Mouse (Mus musculus): Measurements from ENCODE around the gene Cd164l2. TPM values are rescaled to one million over a fixed set of nuclear protein-coding genes. Genes with fewer than 3 reads are reported as not detected.
A peak's percentile ranks its signal among the peaks of the same experiment; 100 is the strongest.

Cd164l2 gene
- polyA plus RNA-seq, 1 experiment from 2014 or later = 0.70 TPM

- peaks cover 40% of the 10 kb centered on the region for H3K36me3 ChIP-seq (ENCODE audit: control insufficient read depth, insufficient read depth, low read length)
- H3K27me3 ChIP-seq (replicated peaks; ENCODE audit: control insufficient read depth, insufficient read depth, low read length) = no peaks in the 10 kb centered on the region
- no peak overlapping the region for H3K4me3 ChIP-seq (ENCODE audit: low read depth, low read length)
- 89% methylated on average over 8 of the region's 8 CpGs for WGBS
- no peak for ATAC-seq (replicated peaks; ENCODE audit: low FRiP score)
- H3K9ac ChIP-seq (ENCODE audit: low read depth, low read length) = no peak overlapping the region
- DNase-seq (ENCODE audit: low spot score) = no peak
- H3K4me2 ChIP-seq = no peak overlapping the region
- H3K9me3 ChIP-seq (ENCODE audit: control insufficient read depth, low read length) = no peaks in the 10 kb centered on the region
- peaks cover 14% of the 10 kb centered on the region; the same call in 1 of the 2 replicates for H3K4me1 ChIP-seq (replicated peaks; ENCODE audit: control insufficient read depth, insufficient read depth, low read length)
- H3K27ac ChIP-seq (ENCODE audit: low read depth, low read length) = no peak overlapping the region
Observed at GRCm38 (mm10) chr4:133185893-133186292, 26.0 kb upstream of the Cd164l2 start.

- Histone ChIP-seq H3K9ac (ENCODE audit: low read depth, low read length) (no peak overlapping the region), H3K9me3 (ENCODE audit: control insufficient read depth, low read length) (no peaks in the 10 kb centered on the region), H3K27me3 (replicated peaks; ENCODE audit: control insufficient read depth, insufficient read depth, low read length) (no peaks in the 10 kb centered on the region), H3K27ac (ENCODE audit: low read depth, low read length) (no peak overlapping the region), H3K4me3 (ENCODE audit: low read depth, low read length) (no peak overlapping the region), H3K36me3 (ENCODE audit: control insufficient read depth, insufficient read depth, low read length) (peaks cover 45% of the 10 kb centered on the region), H3K4me2 (no peak overlapping the region), H3K4me1 (replicated peaks; ENCODE audit: control insufficient read depth, insufficient read depth, low read length) (peaks cover 14% of the 10 kb centered on the region; the same call in 1 of the 2 replicates)
- DNase-seq (ENCODE audit: low spot score) (no peak), ATAC-seq (replicated peaks; ENCODE audit: low FRiP score) (no peak)
- WGBS = 85% methylated on average over 5 of the region's 5 CpGs
Observed at GRCm38 (mm10) chr4:133186856-133187255, 25.1 kb upstream of the Cd164l2 start.

- no peak overlapping the region for H3K27ac ChIP-seq (ENCODE audit: low read depth, low read length)
- no peak overlapping the region for H3K4me3 ChIP-seq (ENCODE audit: low read depth, low read length)
- ATAC-seq (replicated peaks; ENCODE audit: low FRiP score) (no peak), DNase-seq (ENCODE audit: low spot score) (no peak)
- H3K4me1 ChIP-seq (replicated peaks; ENCODE audit: control insufficient read depth, insufficient read depth, low read length) = peaks cover 4% of the 10 kb centered on the region; the same call in 1 of the 2 replicates
- no peak overlapping the region for H3K9ac ChIP-seq (ENCODE audit: low read depth, low read length)
- H3K9me3 ChIP-seq (ENCODE audit: control insufficient read depth, low read length) = no peaks in the 10 kb centered on the region
- H3K27me3 ChIP-seq (replicated peaks; ENCODE audit: control insufficient read depth, insufficient read depth, low read length) = no peaks in the 10 kb centered on the region
- H3K36me3 ChIP-seq (ENCODE audit: control insufficient read depth, insufficient read depth, low read length) = peaks cover 52% of the 10 kb centered on the region
- H3K4me2 ChIP-seq = no peak overlapping the region
- 80% methylated on average over 10 of the region's 10 CpGs for whole genome bisulfite sequencing
Observed at GRCm38 (mm10) chr4:133189396-133189795, 22.5 kb upstream of the Cd164l2 start.

- DNase-seq (ENCODE audit: low spot score) (no peak), ATAC-seq (replicated peaks; ENCODE audit: low FRiP score) (no peak)
- Histone ChIP-seq H3K4me1 (replicated peaks; ENCODE audit: control insufficient read depth, insufficient read depth, low read length) (peaks cover 19% of the 10 kb centered on the region), H3K27me3 (replicated peaks; ENCODE audit: control insufficient read depth, insufficient read depth, low read length) (no peaks in the 10 kb centered on the region), H3K27ac (ENCODE audit: low read depth, low read length) (no peak overlapping the region), H3K36me3 (ENCODE audit: control insufficient read depth, insufficient read depth, low read length) (peaks cover 36% of the 10 kb centered on the region), H3K9me3 (ENCODE audit: control insufficient read depth, low read length) (no peaks in the 10 kb centered on the region), H3K9ac (ENCODE audit: low read depth, low read length) (no peak overlapping the region), H3K4me3 (ENCODE audit: low read depth, low read length) (no peak overlapping the region), H3K4me2 (no peak overlapping the region)
- WGBS = 83% methylated on average over 11 of the region's 11 CpGs
Observed at GRCm38 (mm10) chr4:133194482-133194881, 17.4 kb upstream of the Cd164l2 start.

- peaks cover 32% of the 10 kb centered on the region for H3K36me3 ChIP-seq (ENCODE audit: control insufficient read depth, insufficient read depth, low read length)
- H3K27ac ChIP-seq (ENCODE audit: low read depth, low read length) = no peak overlapping the region
- ATAC-seq (replicated peaks; ENCODE audit: low FRiP score) (no peak), DNase-seq (ENCODE audit: low spot score) (no peak)
- H3K27me3 ChIP-seq (replicated peaks; ENCODE audit: control insufficient read depth, insufficient read depth, low read length) = no peaks in the 10 kb centered on the region
- no peaks in the 10 kb centered on the region for H3K9me3 ChIP-seq (ENCODE audit: control insufficient read depth, low read length)
- H3K4me3 ChIP-seq (ENCODE audit: low read depth, low read length) = no peak overlapping the region
- no peak overlapping the region for H3K4me2 ChIP-seq
- no peak overlapping the region for H3K9ac ChIP-seq (ENCODE audit: low read depth, low read length)
- peaks cover 22% of the 10 kb centered on the region for H3K4me1 ChIP-seq (replicated peaks; ENCODE audit: control insufficient read depth, insufficient read depth, low read length)
- WGBS = 63% methylated on average over 4 of the region's 4 CpGs
Observed at GRCm38 (mm10) chr4:133195014-133195413, 16.9 kb upstream of the Cd164l2 start.

- Histone ChIP-seq H3K27me3 (replicated peaks; ENCODE audit: control insufficient read depth, insufficient read depth, low read length) (no peaks in the 10 kb centered on the region), H3K9ac (ENCODE audit: low read depth, low read length) (no peak overlapping the region), H3K27ac (ENCODE audit: low read depth, low read length) (no peak overlapping the region), H3K9me3 (ENCODE audit: control insufficient read depth, low read length) (no peaks in the 10 kb centered on the region), H3K4me1 (replicated peaks; ENCODE audit: control insufficient read depth, insufficient read depth, low read length) (peaks cover 32% of the 10 kb centered on the region), H3K36me3 (ENCODE audit: control insufficient read depth, insufficient read depth, low read length) (peaks cover 29% of the 10 kb centered on the region), H3K4me2 (no peak overlapping the region), H3K4me3 (ENCODE audit: low read depth, low read length) (no peak overlapping the region)
- DNase-seq (ENCODE audit: low spot score) (no peak), ATAC-seq (replicated peaks; ENCODE audit: low FRiP score) (no peak)
- WGBS = 70% methylated on average over 2 of the region's 2 CpGs
Observed at GRCm38 (mm10) chr4:133196136-133196535, 15.8 kb upstream of the Cd164l2 start.

- Histone ChIP-seq H3K9me3 (ENCODE audit: control insufficient read depth, low read length) (no peaks in the 10 kb centered on the region), H3K9ac (ENCODE audit: low read depth, low read length) (no peak overlapping the region), H3K36me3 (ENCODE audit: control insufficient read depth, insufficient read depth, low read length) (peaks cover 24% of the 10 kb centered on the region), H3K4me1 (replicated peaks; ENCODE audit: control insufficient read depth, insufficient read depth, low read length) (peaks cover 34% of the 10 kb centered on the region), H3K4me2 (no peak overlapping the region), H3K27me3 (replicated peaks; ENCODE audit: control insufficient read depth, insufficient read depth, low read length) (no peaks in the 10 kb centered on the region), H3K27ac (ENCODE audit: low read depth, low read length) (no peak overlapping the region), H3K4me3 (ENCODE audit: low read depth, low read length) (no peak overlapping the region)
- ATAC-seq (replicated peaks; ENCODE audit: low FRiP score) (no peak), DNase-seq (ENCODE audit: low spot score) (no peak)
- WGBS = 72% methylated on average over 7 of the region's 7 CpGs
Observed at GRCm38 (mm10) chr4:133196852-133197251, 15.1 kb upstream of the Cd164l2 start.

- peaks cover 23% of the 10 kb centered on the region for H3K36me3 ChIP-seq (ENCODE audit: control insufficient read depth, insufficient read depth, low read length)
- no peak overlapping the region for H3K4me3 ChIP-seq (ENCODE audit: low read depth, low read length)
- ATAC-seq (replicated peaks; ENCODE audit: low FRiP score) (no peak), DNase-seq (ENCODE audit: low spot score) (no peak)
- H3K9ac ChIP-seq (ENCODE audit: low read depth, low read length) = no peak overlapping the region
- 54% methylated on average over 5 of the region's 5 CpGs for WGBS
- peaks cover 34% of the 10 kb centered on the region for H3K4me1 ChIP-seq (replicated peaks; ENCODE audit: control insufficient read depth, insufficient read depth, low read length)
- no peaks in the 10 kb centered on the region for H3K9me3 ChIP-seq (ENCODE audit: control insufficient read depth, low read length)
- H3K27ac ChIP-seq (ENCODE audit: low read depth, low read length) = peak overlapping the region; percentile 33; the same call in 1 of the 2 replicates
- H3K27me3 ChIP-seq (replicated peaks; ENCODE audit: control insufficient read depth, insufficient read depth, low read length) = no peaks in the 10 kb centered on the region
- no peak overlapping the region for H3K4me2 ChIP-seq
Observed at GRCm38 (mm10) chr4:133197355-133197754, 14.6 kb upstream of the Cd164l2 start.

GRCm38 (mm10) chr4:133197801-133198286, 14.1 kb upstream of the Cd164l2 start:
- ATAC-seq (replicated peaks; ENCODE audit: low FRiP score) (no peak), DNase-seq (ENCODE audit: low spot score) (no peak)
- peaks cover 34% of the 10 kb centered on the region for H3K4me1 ChIP-seq (replicated peaks; ENCODE audit: control insufficient read depth, insufficient read depth, low read length)
- H3K4me3 ChIP-seq (ENCODE audit: low read depth, low read length) = no peak overlapping the region
- no peak overlapping the region for H3K9ac ChIP-seq (ENCODE audit: low read depth, low read length)
- peak overlapping the region; percentile 33; the same call in 1 of the 2 replicates for H3K27ac ChIP-seq (ENCODE audit: low read depth, low read length)
- H3K27me3 ChIP-seq (replicated peaks; ENCODE audit: control insufficient read depth, insufficient read depth, low read length) = no peaks in the 10 kb centered on the region
- H3K4me2 ChIP-seq = no peak overlapping the region
- H3K9me3 ChIP-seq (ENCODE audit: control insufficient read depth, low read length) = no peaks in the 10 kb centered on the region
- peaks cover 23% of the 10 kb centered on the region for H3K36me3 ChIP-seq (ENCODE audit: control insufficient read depth, insufficient read depth, low read length)
- 49% methylated on average over 13 of the region's 13 CpGs for WGBS
